Mouse (Mus musculus) small intestine, adult 2 months (tissue): ENCODE measurements around the gene Ccdc38. TPM values are rescaled to one million over a fixed set of nuclear protein-coding genes. Genes with fewer than 3 reads are reported as not detected.

ENCODE experiments used
- H3K27ac ChIP-seq: fragments of 200-500 bp; 2 replicates; pipeline ENCODE4 v1.5.1; 2012; ENCODE audit warnings: low read depth, low read length, control low read depth, inconsistent platforms; ENCODE audit not compliant: insufficient read depth
- H3K27me3 ChIP-seq: fragments of 200-500 bp; 2 replicates; pipeline ENCODE4 v1.6.1; 2012; ENCODE audit warnings: mild to moderate bottlenecking, moderate library complexity, low read length, inconsistent platforms; ENCODE audit not compliant: control insufficient read depth, insufficient read depth
- H3K36me3 ChIP-seq: fragments of 200-500 bp; 2 replicates; pipeline ENCODE4 v1.6.1; 2012; ENCODE audit warnings: mild to moderate bottlenecking, low read length, control low read depth, inconsistent platforms; ENCODE audit not compliant: control insufficient read depth, insufficient read depth
- H3K4me1 ChIP-seq: fragments of 200-500 bp; 2 replicates; pipeline ENCODE4 v1.6.1; 2012; ENCODE audit warnings: low read length, inconsistent platforms, mixed read lengths; ENCODE audit not compliant: control insufficient read depth, insufficient read depth, insufficient read length
- H3K4me3 ChIP-seq: fragments of 200-500 bp; 2 replicates; pipeline ENCODE4 v1.5.1; 2012; ENCODE audit warnings: low read depth, mild to moderate bottlenecking, control low read depth, inconsistent platforms, low read length, moderate library complexity
- CTCF ChIP-seq: fragments of 200-500 bp; IDR thresholded peaks from 2 replicates; pipeline ENCODE4 v1.5.1; 2012; ENCODE audit warnings: low read depth, mild to moderate bottlenecking, control low read depth, inconsistent platforms, low read length, moderate library complexity, mixed read lengths; ENCODE audit not compliant: insufficient replicate concordance, insufficient read length; ENCODE audit errors: extremely low read depth
- POLR2A ChIP-seq: fragments of 200-500 bp; IDR thresholded peaks from 2 replicates; pipeline ENCODE4 v1.6.1; 2012; ENCODE audit warnings: low read depth, mild to moderate bottlenecking, control low read depth, inconsistent platforms, low read length, moderate library complexity
- WGBS: fragments of 180-500 bp; shearing (Covaris S2); methylation state at CpG from one replicate; pipeline ENCODE4 v1.1.7; 2018; 5-methylcytosine and 5-hydroxymethylcytosine counted together
- polyA plus RNA-seq: library from polyadenylated mRNA; depleted of rRNA; stranded (reverse); fragments of >200 nt; gene quantifications from 2 replicates; pipeline ENCODE4 v1.2.3, GENCODE M21; 2012

Ccdc38 gene
- polyA plus RNA-seq, 1 experiment = not detected

DNA sequence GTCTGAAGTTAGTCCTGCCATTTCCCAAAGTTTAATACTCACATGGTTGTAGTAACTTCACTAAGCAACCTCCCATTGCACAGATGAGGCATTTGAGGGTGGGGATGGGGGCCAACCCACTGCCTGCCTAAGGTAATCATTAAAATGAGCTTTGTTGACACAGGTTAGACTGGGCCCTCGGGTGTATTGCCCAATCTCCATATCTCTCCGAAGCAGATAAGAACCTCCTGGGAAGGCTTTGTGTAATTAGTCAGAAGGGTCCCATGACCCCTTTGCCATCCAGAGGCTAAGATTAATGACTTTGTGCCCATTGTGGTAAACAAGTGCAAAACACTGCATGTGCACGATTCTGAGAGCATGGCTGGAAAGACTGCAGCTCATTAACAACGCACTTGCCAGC is 22.7 kb upstream of the Ccdc38 start:
- 18% methylated on average over 4 of the region's 4 CpGs for WGBS
- Histone ChIP-seq H3K27ac (no peak overlapping the region), H3K4me3 (no peak overlapping the region), H3K27me3 (no peaks in the 10 kb centered on the region), H3K4me1 (peaks cover 8% of the 10 kb centered on the region; the same call in 1 of the 2 replicates), H3K36me3 (no peaks in the 10 kb centered on the region)
- TF ChIP-seq CTCF = no peak
- TF ChIP-seq POLR2A = no peak

DNA sequence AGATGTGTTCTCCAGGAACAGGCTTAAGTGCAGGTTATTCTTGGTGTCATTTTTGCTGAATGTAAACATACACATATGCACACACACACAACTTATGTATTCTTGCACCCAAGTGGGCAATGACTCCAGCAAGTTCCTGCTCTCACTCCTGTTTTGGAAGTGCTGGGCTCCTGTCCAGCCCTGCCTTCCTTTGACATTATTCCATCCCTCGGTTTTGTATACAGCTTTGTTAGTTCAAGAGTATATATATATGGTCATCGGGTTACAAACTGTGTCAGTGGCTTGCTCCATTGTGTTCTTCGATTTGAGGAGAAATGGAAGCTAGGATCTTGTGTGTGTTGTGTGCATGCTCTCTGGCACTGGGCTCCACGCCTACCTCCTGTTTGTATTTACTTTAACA is 22.2 kb upstream of the Ccdc38 start:
- no peaks in the 10 kb centered on the region for H3K27me3 ChIP-seq
- H3K4me1 ChIP-seq = peaks cover 8% of the 10 kb centered on the region; the same call in 1 of the 2 replicates
- no peaks in the 10 kb centered on the region for H3K36me3 ChIP-seq
- 55% methylated on average over 4 of the region's 4 CpGs for WGBS
- no peak overlapping the region for H3K27ac ChIP-seq
- H3K4me3 ChIP-seq = no peak overlapping the region
- no peak for TF ChIP-seq CTCF
- TF ChIP-seq POLR2A = no peak

DNA sequence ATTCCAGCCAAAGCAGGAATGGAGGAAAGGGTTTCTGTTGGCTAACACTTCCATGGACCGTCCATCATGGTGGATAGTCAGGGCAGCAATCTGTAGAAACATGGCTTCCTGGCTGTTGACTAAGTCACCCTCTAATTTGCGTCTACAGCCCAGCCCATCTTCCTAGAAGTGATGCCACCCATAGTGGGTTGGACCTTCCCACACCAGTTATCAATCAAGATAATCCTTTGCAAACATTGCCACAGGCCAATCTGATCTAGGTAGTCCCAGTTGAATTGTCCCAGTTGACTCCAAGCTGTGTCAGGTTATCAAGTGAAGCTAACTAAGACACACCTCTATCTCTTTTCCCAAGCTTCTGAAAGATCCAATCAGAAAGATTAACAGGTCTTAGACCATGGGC is 21.8 kb upstream of the Ccdc38 start:
- Histone ChIP-seq H3K4me1 (peaks cover 8% of the 10 kb centered on the region; the same call in 1 of the 2 replicates), H3K27ac (no peak overlapping the region), H3K4me3 (no peak overlapping the region), H3K36me3 (no peaks in the 10 kb centered on the region), H3K27me3 (no peaks in the 10 kb centered on the region)
- WGBS = 73% methylated on average over 2 of the region's 2 CpGs
- TF ChIP-seq CTCF = no peak
- TF ChIP-seq POLR2A = no peak

DNA sequence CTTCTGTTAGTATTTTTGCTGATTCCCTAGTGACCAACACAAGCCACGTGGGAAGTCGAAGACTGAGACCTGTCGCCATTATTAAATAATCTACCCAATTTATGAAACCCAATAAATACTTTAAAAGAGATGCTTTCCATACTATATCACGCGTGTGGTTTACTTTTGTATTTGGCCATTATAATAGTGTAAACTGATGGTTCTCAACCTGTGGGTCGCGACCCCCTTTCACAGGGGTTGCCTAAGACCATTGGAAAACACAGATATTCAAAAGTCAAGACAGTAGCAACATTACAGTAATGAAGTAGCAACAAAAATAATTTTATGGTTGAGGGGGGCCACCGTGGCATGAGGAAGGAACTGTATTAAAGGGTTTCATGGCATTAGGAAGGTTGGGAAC is 21.3 kb upstream of the Ccdc38 start:
- WGBS = 90% methylated on average over 8 of the region's 8 CpGs
- TF ChIP-seq CTCF = no peak
- TF ChIP-seq POLR2A = no peak
- Histone ChIP-seq H3K27me3 (no peaks in the 10 kb centered on the region), H3K4me3 (no peak overlapping the region), H3K27ac (no peak overlapping the region), H3K36me3 (no peaks in the 10 kb centered on the region), H3K4me1 (peaks cover 8% of the 10 kb centered on the region; the same call in 1 of the 2 replicates)

DNA sequence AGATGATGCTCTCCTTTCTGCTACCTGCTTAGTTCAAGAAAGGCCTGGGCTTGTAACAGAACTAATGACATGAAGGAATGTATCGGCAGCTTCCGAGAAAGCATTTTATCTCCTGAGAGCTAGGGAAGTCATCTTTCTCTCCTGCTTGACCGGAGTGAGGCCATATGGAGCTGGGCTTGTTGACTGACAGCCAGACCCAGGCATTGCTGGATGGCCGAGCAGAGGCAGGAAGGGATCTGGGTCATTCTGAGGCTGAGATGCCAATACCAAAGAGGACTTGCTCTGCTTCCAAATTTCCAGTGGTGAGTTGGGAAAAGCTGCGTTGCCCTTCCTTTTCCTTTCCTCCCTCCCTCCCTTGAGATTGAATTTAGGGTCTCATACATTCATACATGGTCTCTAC is 20.7 kb upstream of the Ccdc38 start:
- 90% methylated on average over 5 of the region's 5 CpGs for WGBS
- no peak overlapping the region for H3K27ac ChIP-seq
- H3K27me3 ChIP-seq = no peaks in the 10 kb centered on the region
- no peak for TF ChIP-seq POLR2A
- no peak for TF ChIP-seq CTCF
- H3K4me3 ChIP-seq = no peak overlapping the region
- no peaks in the 10 kb centered on the region for H3K36me3 ChIP-seq
- H3K4me1 ChIP-seq = peaks cover 8% of the 10 kb centered on the region; the same call in 1 of the 2 replicates

DNA sequence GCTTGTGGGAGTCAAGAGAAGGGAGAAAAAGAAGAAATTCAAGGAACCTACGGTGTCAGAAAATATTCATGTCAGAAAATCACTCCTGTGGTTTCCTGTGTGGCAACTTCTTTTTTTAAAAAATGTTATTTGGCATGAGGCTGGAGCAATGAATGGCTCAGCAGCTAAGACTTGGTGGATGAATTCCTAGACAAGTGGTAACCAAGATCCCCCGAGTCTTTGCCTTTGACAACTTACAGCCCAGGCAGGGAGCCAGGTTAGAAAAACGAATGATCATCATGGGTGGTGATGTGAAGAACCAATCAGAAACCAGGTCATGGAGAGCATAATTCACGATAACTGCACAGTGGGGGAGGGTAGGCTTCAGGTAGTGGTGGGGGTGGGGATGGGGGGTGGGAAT is 19.4 kb upstream of the Ccdc38 start:
- no peak for TF ChIP-seq CTCF
- H3K4me1 ChIP-seq = peaks cover 10% of the 10 kb centered on the region; the same call in 1 of the 2 replicates
- no peak overlapping the region for H3K27ac ChIP-seq
- no peak overlapping the region for H3K4me3 ChIP-seq
- H3K27me3 ChIP-seq = no peaks in the 10 kb centered on the region
- H3K36me3 ChIP-seq = no peaks in the 10 kb centered on the region
- 61% methylated on average over 4 of the region's 4 CpGs for whole genome bisulfite sequencing

DNA sequence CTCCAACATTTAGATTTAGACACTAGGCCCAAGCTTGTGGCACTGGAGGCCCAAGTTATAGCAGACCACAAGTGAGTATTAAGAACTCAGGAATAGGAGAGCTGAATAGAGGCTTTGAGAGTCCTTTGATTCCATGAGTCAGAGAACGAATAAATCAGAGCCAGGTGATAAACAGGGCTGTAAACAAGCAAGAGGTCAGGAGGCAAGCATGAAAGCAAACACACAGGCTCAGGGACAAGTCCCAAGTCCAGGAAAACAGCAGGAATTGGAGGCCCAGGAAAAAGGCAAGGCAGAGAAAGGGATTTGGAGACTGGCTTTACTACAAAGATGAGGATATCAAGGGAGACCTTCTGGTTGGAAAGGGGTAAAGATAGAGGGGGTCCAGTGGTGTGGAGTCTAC is 15.1 kb upstream of the Ccdc38 start:
- H3K4me3 ChIP-seq = no peak overlapping the region
- 27% methylated on average over 1 of the region's 1 CpGs for WGBS
- no peaks in the 10 kb centered on the region for H3K36me3 ChIP-seq
- H3K27ac ChIP-seq = no peak overlapping the region
- no peaks in the 10 kb centered on the region for H3K27me3 ChIP-seq
- TF ChIP-seq CTCF (no peak), POLR2A (no peak)
- H3K4me1 ChIP-seq = peaks cover 4% of the 10 kb centered on the region; the same call in 1 of the 2 replicates
